Mouse (Mus musculus) ES-E14 (cell line): ENCODE measurements around the gene Pfdn4. TPM values are rescaled to one million over a fixed set of nuclear protein-coding genes. Genes with fewer than 3 reads are reported as not detected.

Experiments used
- DNase-seq: peaks from one replicate; pipeline ENCODE4 v3.0.0-alpha.2; 2013; ENCODE audit warnings: low read depth, low spot score
- H3K27ac ChIP-seq: 2 replicates; pipeline ENCODE4 v1.5.1; 2012; ENCODE audit warnings: low read depth, mild to moderate bottlenecking, low read length, moderate library complexity, mixed read lengths; ENCODE audit not compliant: poor library complexity, insufficient read depth, severe bottlenecking
- H3K36me3 ChIP-seq: 2 replicates; pipeline ENCODE4 v1.6.1; 2012; ENCODE audit warnings: mild to moderate bottlenecking, low read length, moderate library complexity, mixed read lengths; ENCODE audit not compliant: control insufficient read depth, poor library complexity, insufficient read depth, severe bottlenecking
- H3K4me1 ChIP-seq, 2 experiments: fragments of 150-350 bp in 1 of 2; sonication (generic) in 1 of 2; 2 replicates each; pipeline ENCODE4 v1.6.1; 2012; ENCODE audit warnings: low read length in 2 of 2, mild to moderate bottlenecking in 1 of 2, mixed read lengths in 1 of 2; ENCODE audit not compliant: control insufficient read depth in 2 of 2, insufficient read depth in 2 of 2, poor library complexity in 1 of 2
- H3K4me3 ChIP-seq, 2 experiments: fragments of 150-350 bp in 1 of 2; sonication (generic) in 1 of 2; 2 replicates each; pipeline ENCODE4 v1.5.1; 2012; ENCODE audit warnings: low read length in 2 of 2, low read depth in 1 of 2, mild to moderate bottlenecking in 1 of 2, mixed read lengths in 1 of 2; ENCODE audit not compliant: insufficient read depth in 1 of 2, poor library complexity in 1 of 2, severe bottlenecking in 1 of 2
- H3K9ac ChIP-seq: 2 replicates; pipeline ENCODE4 v1.6.1; 2012; ENCODE audit warnings: low read depth, mild to moderate bottlenecking, low read length, mixed read lengths; ENCODE audit not compliant: poor library complexity, insufficient read depth, severe bottlenecking
- H3K9me3 ChIP-seq: fragments of 150-350 bp; sonication (generic); 2 replicates; pipeline ENCODE4 v1.6.1; 2012; ENCODE audit warnings: low read depth, mild to moderate bottlenecking, low read length; ENCODE audit not compliant: control insufficient read depth, insufficient read depth
- CHD2 ChIP-seq: IDR thresholded peaks from 2 replicates; pipeline ENCODE4 v1.6.1; 2014; ENCODE audit warnings: mild to moderate bottlenecking, low read depth, low read length, inconsistent platforms
- HCFC1 ChIP-seq: IDR thresholded peaks from 2 replicates; pipeline ENCODE4 v1.6.1; 2012; ENCODE audit warnings: low read length, inconsistent platforms, borderline replicate concordance; ENCODE audit not compliant: insufficient read depth
- MAFK ChIP-seq: IDR thresholded peaks from 2 replicates; pipeline ENCODE4 v1.6.1; 2014; ENCODE audit warnings: mild to moderate bottlenecking, low read depth, low read length, inconsistent platforms; ENCODE audit not compliant: insufficient read depth
- ZC3H11A ChIP-seq: IDR thresholded peaks from 2 replicates; pipeline ENCODE4 v1.6.1; 2012; ENCODE audit warnings: low read depth, mild to moderate bottlenecking, inconsistent platforms, low read length, borderline replicate concordance
- ZNF384 ChIP-seq: IDR thresholded peaks from 2 replicates; pipeline ENCODE4 v1.6.1; 2012; ENCODE audit warnings: low read depth, low read length, inconsistent platforms
- in situ Hi-C, 2 experiments: fragments of 600-800 bp; cut with MboI; formaldehyde crosslinking; loops; one replicate each; pipeline ENCODE4 v1.15.1; 2025; ENCODE audit warnings: low sequenced_read_pairs in 2 of 2, inconsistent platforms in 1 of 2; ENCODE audit not compliant: unreplicated experiment in 2 of 2
- total RNA-seq: library from RNA; depleted of rRNA; stranded (reverse); fragments of 300-350 nt; gene quantifications from 2 replicates; pipeline ENCODE4 v1.2.3, GENCODE M21; 2012

The Pfdn4 gene
- total RNA-seq, 1 experiment: 72.6 TPM

DNA sequence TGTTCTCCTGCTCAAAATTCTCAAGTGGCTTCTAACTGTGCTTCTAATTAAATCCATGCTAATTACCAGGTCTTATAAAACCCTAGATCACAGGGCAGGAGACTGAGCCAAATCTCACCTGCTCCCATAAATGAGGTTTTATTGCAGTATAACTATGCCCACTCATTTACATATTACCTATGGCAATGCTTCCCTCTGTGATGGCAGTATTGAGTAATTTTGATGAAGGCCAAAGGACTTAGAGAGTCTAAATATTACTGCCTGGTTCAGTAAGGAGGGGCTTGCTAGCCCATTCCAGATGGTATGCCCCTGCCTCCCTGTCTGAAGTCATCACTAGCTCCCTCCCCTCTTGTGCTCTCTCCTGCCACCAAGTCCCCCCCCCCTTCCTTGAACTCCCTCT lies 39.6 kb downstream of the Pfdn4 start:
- Histone ChIP-seq H3K4me1 (peaks cover 14 to 17% of the 10 kb centered on the region in 2 experiments), H3K27ac (no peak overlapping the region), H3K36me3 (no peaks in the 10 kb centered on the region), H3K9ac (no peak overlapping the region), H3K4me3 (no peak overlapping the region), H3K9me3 (no peaks in the 10 kb centered on the region)
- TF ChIP-seq MAFK (no peak), ZC3H11A (no peak), ZNF384 (no peak), CHD2 (no peak), HCFC1 (no peak)
- in situ Hi-C loops: no loop called here
- no peak for DNase-seq

DNA sequence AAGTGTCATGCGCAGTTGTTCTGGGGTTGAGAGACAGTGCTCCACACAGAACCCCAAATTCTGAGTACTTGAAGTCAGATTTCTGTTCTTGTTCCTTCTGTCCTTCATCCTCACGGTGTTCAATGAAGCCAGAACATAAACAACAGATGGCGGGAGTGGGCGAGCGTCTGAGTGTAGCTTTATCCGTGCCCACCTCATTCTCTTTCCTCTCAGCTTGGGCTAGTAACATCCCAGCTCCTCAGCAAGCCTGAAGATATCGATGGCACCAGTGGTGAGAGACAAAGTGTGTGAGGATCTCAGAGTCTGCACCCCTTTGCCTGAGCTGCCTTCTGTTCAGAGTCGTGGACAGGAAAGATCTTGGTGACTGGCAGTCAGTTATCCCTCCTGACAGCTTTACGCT lies 43.0 kb downstream of the Pfdn4 start:
- TF ChIP-seq HCFC1: no peak
- TF ChIP-seq ZNF384: no peak
- no peak for TF ChIP-seq CHD2
- no peak for TF ChIP-seq MAFK
- no peak for TF ChIP-seq ZC3H11A
- in situ Hi-C loops: no loop called here
- no peak for DNase-seq

DNA sequence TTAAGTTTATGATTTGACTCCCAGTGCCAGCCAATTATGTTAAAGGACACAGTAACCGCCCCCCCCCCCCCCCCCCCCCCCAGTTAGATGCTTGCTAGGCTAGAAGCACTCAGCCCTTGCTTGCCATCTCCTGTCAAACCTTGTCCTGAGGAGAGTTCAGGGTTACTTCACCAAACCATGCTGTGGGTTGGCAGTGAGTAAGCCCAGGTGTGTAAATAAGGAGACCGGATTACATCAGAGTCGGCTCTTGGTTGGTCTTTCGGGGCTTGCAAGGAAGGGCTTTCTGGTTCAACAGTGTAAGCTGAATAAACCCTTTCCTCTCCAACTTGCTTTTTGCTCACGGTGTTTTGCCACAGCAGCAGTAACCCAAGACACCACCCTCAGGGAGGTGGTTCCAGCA lies 47.4 kb downstream of the Pfdn4 start:
- in situ Hi-C loops: no loop called here
- Histone ChIP-seq H3K27ac (no peak overlapping the region), H3K36me3 (no peaks in the 10 kb centered on the region), H3K9me3 (no peaks in the 10 kb centered on the region), H3K9ac (no peak overlapping the region), H3K4me1 (peaks cover 6 to 8% of the 10 kb centered on the region in 2 experiments; a peak in 2 of 4 replicates), H3K4me3 (no peak overlapping the region)
- DNase-seq: no peak
- TF ChIP-seq CHD2 (no peak), ZC3H11A (no peak), ZNF384 (no peak)

More for the DNA sequence above, 43.0 kb downstream of the Pfdn4 start:
- Histone ChIP-seq H3K27ac (no peak overlapping the region), H3K9ac (no peak overlapping the region), H3K4me3 (no peak overlapping the region), H3K4me1 (peaks cover 6 to 7% of the 10 kb centered on the region in 2 experiments; a peak in 3 of 4 replicates), H3K9me3 (no peaks in the 10 kb centered on the region), H3K36me3 (no peaks in the 10 kb centered on the region)

DNA sequence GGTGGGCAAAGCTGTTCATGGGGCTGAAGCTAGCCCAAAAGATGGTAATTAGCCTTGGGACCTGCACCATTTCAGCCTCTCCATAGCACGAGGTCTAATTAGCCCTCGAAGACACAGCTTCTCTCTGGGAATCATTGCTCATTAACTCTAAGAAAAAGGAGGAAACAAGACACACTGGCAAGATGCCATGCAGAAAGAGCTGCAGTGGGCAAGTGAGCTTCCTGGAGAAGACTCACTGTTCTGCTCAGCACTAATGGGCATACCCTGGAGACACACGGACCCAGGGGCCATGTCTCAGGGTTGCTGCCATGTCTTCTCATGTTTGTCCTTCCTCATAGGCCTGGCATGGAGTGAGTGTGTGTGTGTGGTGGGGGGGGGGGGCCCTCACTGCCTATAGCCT lies 47.9 kb downstream of the Pfdn4 start:
- TF ChIP-seq CHD2 (no peak), MAFK (no peak), ZC3H11A (no peak), ZNF384 (no peak), HCFC1 (no peak)
- in situ Hi-C loops: no loop called here
- H3K9me3 ChIP-seq: no peaks in the 10 kb centered on the region

DNA sequence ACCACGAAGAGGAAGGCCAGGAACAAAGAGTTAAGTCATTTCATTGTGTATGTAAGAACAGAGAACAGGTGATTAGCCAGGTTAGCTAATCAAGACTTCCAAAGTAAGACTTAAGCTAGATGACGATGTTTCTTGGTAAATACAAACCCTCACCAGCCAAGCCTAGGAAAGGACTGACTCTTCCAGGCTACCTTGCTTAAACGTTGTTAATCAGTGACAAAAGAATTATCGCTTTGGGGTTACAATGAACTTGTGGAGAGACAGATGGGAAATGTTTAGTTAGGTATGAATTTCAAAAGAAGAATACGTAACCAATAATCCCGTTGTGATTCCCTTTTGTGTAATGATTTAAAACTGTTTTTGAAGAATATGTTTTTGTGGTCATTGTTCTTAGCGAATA lies 48.7 kb downstream of the Pfdn4 start:
- Histone ChIP-seq H3K4me3 (no peak overlapping the region), H3K9me3 (no peaks in the 10 kb centered on the region), H3K36me3 (no peaks in the 10 kb centered on the region), H3K27ac (no peak overlapping the region), H3K4me1 (peaks cover 3 to 5% of the 10 kb centered on the region in 2 experiments; a peak in 1 of 4 replicates), H3K9ac (no peak overlapping the region)
- no peak for DNase-seq
- in situ Hi-C loops: no loop called here
- TF ChIP-seq MAFK (no peak), CHD2 (no peak), HCFC1 (no peak), ZNF384 (no peak), ZC3H11A (no peak)

More for the DNA sequence above, 47.9 kb downstream of the Pfdn4 start:
- H3K36me3 ChIP-seq: no peaks in the 10 kb centered on the region
- H3K4me3 ChIP-seq: no peak overlapping the region
- DNase-seq: no peak
- H3K4me1 ChIP-seq: peaks cover 5 to 6% of the 10 kb centered on the region in 2 experiments; a peak in 2 of 4 replicates
- no peak overlapping the region for H3K27ac ChIP-seq
- H3K9ac ChIP-seq: no peak overlapping the region
